Mouse (Mus musculus) fibroblast of lung, adult 2 months (primary cell): ENCODE results near the gene Cacng1.
A peak's percentile ranks its signal among the peaks of the same experiment; 100 is the strongest.

ENCODE experiments used
- DNase-seq: peaks from one replicate; pipeline ENCODE4 v3.0.0-alpha.2; 2011; ENCODE audit warnings: low read depth

Gene Cacng1

DNA sequence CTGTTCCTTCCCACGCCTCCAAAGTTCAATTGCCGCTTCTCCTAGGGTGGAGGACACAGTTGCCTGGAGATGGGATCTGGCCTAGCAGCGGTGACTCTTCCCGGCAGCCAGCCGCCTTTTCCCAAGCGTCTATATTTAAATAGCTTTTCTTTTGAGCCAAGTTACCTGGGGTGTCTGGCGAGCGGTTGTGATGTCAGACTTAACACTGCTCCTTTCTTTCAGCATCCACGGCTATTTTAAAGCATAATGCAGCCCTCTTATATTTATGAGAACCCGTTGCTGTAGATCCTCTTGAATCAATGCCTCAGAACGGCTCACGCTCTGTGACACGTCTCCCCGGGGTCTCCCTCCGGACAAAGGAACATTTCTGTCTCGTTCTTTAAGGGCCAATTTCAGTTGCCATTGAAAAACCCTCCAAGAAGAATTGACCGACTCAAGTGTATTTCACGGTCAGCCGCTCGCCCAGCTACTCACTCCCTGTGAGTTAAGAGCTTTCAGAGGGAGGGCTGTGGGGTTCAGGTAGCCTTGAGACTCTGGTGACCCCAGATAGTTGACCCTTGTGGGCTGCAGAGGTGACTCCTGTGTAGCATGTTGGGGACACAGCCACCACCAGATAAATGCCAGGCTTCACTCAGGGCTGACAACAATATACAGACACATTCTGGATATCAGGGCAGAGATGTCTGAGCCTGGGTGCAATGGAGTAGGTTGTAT lies 8.3 kb downstream of the Cacng1 start:
- no peak for DNase-seq

DNA sequence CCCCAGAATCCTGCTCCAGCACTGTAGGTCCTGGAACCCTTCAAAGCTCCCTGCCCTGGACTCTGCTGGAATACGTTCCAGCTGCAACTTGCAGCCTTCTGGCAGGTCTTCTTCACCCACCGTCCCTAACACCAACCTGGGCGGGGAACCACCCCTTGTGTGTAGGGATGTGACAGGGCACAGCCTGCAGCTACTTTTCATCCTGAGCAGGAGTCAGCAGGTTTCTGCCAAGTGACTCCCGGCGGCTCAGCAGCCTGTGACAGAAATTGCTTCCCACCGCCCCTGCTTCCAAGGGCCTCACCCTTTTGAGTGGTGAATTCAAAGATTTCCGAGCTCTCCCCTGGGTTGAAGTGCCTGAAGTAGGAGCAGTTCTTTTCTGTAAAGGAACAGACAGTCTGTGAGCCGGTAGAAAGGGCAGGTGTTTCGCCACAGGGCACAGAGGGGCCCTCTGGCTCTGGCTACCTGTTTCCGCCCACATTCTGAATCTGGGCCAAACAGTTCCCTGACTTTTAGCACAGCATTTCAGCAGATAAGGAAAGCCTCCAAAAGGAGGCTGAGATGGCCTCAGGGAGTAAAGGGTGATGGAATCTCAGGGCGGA lies 10.7 kb downstream of the Cacng1 start:
- no peak for DNase-seq

DNA sequence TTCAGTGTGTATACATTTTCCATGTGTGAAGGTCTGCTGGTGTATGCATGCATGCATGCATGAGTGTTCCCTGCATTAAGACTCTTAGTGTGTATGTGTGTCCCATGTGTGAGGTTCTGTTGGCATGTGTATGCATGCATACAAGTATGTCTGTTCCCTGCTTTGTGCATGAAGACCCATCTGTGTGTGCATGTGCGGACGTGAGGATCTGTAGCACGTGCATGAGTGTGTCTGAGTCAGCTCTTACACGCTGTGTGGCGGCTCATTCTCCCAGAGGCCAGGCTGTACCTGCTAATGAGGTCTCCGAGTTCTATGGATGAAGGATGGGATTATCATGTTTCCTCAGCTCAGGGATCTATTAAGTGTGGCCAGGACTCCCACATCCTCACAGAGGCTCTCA lies 11.3 kb downstream of the Cacng1 start:
- no peak for DNase-seq

DNA sequence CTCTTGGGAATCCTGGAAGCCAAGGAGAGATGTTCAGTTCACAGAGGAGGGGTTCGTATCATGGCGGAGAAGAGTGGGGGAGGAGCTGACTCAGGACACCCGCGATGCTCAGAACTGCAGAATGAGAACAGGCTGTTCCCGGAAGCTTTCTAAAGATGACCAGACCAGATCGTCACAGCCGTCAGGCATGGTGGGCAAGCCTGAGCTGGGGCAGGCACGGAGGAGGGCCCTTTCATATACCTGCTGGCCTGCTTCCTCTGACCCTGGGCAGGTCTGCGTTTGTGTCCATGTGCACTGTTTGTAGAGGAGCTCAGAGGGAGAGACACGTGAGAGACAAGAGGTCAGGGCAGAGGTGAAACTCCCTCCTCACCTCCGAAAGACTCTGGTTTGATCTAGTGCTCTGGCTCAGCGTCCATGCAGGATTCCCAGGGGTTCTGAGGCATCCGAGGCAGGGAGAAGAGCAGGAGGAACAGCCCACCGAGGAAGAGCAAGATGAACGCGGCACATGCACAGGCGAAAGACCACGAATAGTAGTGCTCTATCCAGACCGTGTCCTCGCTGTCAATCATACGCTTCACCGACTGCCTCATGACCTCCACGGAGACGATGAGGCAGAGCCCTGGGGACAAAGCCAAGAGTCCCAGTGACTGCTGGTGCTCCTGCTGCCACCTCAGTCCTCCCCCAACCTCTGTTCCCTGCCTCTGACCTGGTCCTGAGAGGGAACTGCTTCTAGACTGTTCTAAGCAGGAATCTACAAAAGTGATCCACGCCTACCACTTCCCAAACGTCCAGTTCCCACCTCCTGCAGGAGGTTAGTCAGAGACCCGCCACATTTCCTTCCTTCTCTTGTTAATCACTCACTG lies 12.8 kb downstream of the Cacng1 start:
- no peak for DNase-seq

DNA sequence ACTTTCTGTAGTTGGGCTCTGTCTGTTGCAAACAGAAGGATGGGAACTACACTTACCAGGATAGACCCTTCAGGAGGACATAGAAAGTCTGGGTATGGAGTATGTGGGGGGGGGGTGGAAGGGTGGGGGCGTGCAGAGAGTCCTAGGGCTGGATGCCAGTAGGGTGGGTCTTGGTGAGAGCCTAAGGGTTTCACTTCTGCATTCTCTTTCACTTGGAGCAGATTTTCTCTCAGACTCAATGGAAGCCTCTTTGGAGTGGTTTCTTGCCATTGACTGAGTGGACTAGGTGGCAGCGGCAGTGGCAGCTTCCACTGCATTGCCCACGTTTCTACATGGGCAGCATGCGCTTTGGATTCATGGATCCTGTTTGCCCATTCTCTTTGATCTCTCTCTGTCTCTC lies 16.4 kb downstream of the Cacng1 start:
- DNase-seq, result no peak

DNA sequence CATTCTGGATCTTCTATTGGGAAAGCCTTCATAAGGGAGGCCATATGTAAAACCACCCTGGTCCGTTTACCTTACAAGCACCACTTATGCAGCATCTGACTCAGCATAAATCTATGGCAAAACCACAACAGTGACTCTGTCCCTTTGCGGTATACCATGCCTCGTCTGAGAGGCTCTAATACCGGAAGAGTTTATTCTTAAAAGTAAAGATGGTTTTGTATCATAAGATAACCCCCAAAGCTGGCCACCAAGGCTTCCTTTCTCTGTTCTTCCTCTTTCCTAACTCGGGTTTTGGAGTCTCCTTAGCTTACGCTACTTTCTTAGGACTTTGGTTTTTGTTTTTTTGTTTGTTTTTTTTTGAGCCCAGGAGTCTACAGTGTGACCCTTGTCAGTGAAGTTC lies 23.0 kb downstream of the Cacng1 start:
- no peak for DNase-seq

DNA sequence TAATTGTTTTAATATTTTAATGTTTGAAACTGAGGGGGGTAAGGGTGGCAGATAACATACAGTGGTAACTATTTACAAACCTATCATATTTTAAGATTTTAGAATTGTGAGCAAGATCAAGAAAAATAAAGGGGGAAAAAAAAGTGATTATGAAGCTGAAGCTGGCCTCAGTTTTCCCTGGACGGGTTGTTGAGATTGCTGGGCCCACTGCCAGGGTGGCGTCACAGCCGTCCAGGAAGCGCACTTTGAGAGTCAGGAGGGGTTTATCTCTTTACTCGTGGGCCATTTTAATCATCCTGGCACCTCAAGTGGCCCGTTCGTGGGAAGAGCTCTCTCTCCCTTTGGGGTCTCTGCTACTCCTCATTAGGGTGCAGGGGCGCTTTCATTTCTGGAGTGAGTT lies 24.8 kb downstream of the Cacng1 start:
- DNase-seq, result no peak

DNA sequence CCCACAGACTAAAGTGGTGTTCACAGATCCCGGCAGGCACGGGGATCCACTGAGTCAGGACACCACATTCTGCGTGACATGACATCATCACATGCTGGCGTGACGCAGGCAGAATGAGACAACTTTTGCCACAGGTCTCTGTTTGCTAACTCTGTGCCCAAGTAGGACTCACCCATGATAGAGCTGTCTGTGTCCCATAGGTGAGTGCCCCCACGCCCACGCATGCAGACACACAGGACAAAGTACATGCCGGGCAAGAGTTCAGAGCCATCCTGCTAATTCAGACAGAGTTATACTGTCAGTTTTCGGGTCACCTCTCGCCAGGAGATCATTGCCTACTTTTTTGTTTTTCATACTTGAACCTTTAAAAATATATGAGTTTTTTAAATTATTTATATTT lies 27.8 kb downstream of the Cacng1 start:
- DNase-seq, result no peak

DNA sequence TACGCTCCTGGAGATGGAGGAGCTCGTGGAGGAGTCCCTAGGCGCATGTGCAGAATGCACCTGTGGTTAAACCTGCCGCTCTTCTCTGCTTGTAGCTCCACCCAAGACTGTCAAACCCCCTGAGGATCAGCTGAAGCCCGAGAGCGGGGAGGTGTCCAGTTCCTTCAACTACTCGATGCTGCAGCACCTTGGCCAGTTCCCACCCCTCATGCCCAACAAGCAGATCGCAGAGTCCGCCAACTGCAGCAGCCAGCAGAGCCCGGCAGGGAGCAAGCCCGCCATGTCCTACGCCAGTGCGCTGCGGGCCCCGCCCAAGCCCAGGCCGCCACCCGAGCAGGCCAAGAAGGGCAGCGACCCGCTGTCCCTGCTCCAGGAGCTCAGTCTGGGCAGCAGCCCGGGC lies 30.0 kb downstream of the Cacng1 start:
- no peak for DNase-seq

DNA sequence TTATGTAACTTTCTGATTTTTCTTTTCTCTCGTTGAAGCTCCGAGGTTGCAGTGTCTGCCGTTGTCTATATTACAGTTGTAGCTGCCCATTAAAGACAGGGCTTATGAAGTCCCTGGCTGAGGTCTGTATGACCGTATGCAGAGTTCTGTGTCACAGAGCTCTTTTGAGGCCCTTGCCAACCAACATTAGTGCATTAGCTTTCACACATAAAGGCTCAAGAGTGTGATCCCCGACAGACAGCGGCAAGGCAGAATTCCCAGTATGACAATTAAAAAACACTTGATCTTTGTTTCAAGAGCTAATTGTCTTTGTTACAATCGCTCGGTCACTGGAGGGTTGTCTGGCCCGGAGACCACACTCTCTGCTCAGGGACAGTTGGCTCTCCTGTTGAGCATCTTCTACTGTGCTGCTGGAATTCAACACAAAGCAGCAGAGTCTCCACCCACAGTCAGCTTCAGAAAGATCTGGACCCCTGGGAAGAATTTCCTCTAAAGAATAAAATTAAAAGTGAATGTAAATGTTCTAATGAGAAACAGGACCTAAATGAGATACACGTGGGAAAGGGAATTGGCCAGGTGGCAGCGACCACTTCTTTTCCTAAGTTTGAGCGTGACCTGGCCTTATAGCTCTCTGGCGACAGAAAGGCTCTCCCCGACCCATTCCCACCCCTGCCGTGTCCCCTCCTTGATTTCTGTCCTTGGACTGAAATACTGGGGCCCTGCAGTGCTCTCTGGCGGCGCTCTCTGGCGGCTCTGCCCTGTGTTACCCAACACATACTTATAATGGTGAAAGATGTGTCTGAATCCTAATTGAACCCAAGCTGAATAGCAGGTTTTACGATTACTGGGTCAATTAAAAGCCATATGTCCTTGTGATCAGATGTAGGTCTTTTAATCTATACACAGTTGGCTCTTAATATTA lies 32.5 kb downstream of the Cacng1 start:
- no peak for DNase-seq

DNA sequence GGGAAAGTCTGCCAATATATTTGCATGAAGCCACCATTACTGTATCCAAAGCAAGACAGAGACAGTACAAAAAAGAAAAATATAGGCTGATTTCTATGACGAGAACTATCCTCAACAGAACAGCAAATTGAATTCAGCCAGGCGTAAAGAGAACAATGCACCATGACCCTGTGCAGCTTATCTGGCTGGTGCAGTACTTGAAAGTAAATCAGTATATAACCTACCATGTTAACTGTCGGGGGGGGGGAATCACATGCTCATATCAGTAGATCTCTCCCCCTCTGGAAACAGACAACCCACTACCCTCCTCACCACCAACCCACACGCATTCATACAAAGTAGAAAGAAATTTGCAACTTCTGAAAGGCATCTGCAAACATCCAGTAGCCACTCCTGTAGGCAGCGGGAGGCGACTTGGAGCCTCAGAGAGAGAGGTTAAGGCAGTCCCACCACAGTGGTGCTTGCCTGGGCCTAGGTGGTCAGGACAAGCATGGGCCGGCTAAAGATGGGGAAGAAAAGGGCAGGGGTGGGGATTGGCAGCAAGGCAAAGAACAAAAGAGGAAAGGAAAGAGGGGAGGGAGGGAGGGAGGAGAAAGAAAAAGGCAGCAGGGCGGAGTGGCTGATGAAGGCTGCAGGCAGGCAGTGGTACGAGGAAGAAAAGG lies 33.5 kb downstream of the Cacng1 start:
- no peak for DNase-seq

DNA sequence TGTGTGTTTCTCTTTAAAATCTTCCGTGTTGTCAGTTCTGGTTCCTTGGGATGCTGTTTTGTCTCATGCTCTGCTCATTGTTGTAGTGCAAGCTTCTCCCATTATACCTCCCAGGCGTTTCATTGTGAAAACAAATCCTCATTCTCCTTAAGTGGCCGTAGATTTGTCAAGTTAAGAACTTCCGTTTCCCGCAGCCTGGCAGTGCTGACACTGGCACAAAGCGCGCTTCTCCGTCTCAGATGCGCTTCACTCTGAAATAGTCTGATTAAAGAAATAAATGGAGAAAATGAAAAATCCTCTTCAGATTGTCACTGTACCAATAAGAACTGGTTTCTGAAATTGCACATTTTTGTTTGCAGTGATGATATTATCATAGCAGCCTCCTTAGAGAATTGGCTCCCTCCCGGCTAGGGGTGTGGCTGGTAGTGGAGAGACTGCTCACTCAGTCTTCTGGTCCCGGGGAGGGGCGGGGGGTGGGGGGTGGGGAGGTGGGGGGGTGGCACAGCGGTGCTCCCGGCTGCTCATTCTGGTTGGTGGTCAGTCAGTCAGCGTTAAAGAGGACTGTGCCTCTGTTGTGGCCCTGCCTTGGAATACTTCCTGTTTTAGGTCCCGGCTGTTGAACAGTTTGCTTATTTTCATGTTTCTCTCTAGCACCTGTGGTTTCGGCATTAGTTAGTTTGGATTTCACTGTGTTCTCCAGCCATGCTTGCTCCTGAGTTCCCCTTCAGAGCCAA lies 39.9 kb downstream of the Cacng1 start:
- DNase-seq, result no peak

DNA sequence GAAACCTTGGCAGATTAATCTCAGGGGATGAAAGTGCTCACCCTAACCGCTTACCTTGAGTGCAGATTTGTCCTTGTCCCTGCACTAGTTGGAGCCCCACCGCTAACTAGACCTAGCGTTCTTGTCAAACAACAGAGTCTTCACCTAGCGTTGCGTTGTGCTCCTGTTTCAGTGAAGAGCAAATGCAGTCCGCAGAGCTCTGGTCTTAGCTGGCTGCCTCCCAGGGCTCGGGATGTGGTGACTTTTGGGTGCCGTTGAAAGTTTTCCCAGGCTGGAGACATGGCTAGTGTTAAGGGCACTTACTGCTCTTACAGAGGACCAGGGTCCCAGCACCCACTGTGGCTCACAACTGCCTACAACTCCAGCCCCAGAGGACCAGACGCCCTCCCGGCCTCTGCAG lies 41.1 kb downstream of the Cacng1 start:
- peak; percentile 2 for DNase-seq

DNA sequence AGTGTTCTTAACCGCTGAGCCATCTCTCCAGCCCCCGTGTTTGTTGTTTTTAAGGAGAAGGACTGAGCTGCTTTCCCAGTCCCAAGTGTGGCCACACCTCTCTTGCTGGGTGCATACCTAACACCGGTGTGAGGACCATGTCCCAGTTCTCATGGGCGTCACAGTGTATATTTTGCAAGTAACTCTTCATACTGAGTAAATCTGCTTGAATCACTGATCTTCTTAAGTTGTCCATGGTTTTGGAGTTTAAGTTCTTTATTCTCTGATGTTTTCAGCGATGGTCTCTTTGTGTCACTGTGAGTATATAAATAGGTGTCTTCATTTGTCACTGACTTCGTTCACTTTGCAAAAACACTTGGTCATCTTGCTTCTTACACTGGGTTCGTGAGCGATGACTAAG lies 41.7 kb downstream of the Cacng1 start:
- no peak for DNase-seq

DNA sequence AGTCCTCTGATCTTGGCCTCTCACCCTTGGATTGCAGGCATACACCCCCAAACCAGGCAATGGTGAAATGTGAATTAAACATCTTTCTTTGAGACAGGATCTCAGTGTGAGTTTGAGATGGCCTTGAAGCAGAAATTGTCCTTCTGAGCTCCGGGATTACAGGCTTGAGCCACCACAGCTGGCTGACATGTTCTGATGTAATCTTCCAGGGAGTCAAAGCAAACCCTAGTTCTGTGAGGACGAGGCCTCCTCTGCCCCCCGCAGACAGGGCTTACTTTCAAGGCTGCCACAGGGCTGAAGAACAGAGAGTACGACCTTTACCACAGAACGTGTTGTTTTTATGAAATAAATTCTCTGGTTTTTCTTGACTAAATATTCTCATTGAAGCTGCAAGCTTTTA lies 42.3 kb downstream of the Cacng1 start:
- DNase-seq, result no peak

DNA sequence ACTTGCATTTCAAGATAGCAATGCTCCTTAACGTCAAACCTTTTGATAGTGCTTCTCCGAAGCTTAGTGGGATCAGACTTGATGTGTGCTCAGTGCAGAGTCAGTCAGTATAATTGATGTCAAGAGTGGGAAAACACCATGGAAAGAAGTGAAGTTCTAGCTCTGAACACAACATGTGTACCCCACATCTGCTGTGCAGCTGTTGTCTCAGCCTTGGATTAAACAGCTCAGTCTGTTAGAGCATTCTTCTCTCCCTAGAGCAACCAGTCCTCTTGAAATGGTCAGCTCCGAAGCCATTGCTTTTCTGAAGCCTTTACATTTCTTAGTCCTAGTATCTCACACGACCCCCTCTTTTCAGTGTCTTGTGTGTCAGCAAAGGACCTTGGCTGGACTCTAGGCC lies 47.3 kb downstream of the Cacng1 start:
- no peak for DNase-seq

DNA sequence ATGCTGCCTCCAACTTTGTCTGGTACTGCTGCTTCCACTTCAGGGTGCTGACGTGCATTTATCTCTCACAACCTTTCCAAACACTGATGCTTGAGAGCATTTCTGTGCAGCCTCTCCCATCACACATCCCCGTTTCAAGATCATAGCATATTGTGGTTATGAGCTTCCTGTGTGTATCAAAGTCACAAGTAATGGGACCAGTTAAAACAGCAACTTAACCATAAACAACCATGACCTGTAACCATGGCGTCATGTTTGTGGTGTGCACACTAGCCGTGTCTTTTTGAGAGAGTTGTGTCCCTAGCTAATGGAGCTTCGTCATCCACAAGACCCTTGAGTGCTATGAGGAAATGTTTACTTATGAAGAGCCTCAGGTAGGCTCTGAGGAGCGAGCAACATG lies 48.1 kb downstream of the Cacng1 start:
- no peak for DNase-seq

DNA sequence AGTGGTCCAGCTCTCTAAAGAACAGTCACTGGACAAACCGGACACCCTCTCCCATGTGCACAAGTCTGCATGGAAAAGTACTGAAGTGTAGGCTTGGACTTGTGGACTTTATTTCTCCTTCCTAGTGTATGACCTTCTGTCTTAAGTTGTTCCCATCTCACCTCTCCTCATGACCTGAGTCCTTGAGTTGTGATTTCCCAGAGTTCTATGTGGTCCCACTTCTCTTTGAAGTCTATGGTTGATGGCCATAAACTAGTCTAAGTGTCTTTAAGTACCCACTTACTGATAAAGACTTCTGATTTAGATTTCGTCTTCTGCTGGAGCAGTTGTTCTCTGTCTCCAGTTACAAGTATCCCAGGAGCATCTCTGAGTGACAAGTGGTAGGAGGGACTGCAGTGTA lies 48.8 kb downstream of the Cacng1 start:
- DNase-seq, result no peak

DNA sequence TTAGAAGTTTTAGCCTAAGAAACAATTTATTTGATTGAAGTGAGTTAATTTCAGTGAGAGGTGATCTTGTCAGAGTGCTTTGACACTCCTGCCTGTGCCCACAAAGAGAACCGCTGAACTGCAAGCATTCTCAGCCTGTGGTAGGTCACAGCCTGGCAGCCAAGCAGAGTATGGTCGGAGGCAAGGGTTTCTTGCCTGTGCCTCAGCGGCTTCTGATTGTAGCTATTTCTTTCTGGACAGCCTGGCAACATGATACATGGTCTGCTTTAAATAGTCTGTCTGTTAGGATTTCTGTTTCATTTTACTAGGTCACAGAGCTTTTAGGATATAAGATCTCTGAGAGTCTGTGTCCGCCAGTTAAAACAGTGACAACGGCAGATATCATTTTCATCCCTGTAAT lies 53.7 kb downstream of the Cacng1 start:
- DNase-seq, result no peak

DNA sequence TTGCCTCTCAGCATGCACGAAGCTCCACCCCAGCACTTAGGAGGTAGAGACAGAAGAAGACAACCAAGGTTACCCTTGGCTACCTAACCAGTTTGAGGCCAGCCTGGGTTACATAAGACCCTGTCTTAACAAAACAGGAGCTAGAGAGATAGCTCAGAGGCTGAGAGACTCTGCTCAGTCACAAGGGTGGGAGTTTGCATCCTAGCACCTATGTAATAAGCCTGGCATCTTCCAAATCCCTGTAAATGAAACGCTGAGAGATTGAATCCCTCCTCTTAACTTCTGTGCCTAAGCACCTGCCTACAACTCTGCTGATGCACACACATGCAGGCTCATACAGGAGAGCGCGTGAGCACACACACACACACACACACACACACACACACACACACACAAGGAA lies 55.9 kb downstream of the Cacng1 start:
- no peak for DNase-seq

DNA sequence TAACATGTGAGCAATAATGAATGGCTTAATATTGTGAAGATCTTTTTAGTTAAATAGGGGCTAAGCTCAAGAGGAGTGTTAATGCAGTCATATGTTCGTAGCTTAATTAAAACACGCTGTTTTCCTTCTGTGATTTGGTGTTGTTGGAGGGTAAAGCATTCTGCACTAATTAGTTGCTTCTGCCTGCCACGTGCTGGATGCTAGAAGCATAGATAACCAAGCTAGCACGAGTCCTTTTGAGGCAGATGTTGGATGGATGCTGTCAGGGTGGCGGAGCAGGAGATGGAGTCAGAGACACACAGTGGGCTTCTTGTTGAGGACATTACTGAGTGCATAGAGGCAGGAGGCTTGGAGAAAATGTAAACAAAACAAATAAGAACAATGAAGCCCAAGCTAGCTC lies 59.2 kb downstream of the Cacng1 start:
- no peak for DNase-seq
